Mouse (Mus musculus) retina, postnatal 1 day (tissue): ENCODE data around the gene Prrx1.

ENCODE experiments used
- DNase-seq: peaks from one replicate; pipeline ENCODE4 v3.0.0-alpha.2; 2012

Gene Prrx1

DNA sequence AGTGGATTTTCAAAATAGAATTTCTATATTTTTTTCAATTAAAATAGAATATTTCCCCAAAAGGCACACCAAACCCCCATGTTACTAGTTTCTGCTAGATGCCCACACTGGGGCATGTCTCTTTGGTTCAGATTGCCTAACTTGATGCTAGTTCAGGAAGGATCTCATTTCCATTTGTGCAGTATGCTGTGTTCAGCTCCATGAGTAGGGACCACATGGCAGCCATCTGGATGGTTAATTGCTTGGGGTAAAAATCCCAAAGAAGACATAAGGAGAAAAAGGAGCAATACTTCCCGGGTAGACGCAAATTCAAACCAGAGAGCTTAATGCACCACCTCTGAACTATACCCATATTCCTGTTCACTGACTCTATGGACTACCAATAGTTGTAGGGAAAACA is 57.6 kb downstream of the Prrx1 start:
- DNase-seq, result no peak

GRCm38 (mm10) chr1:163252796-163253195 is 60.7 kb downstream of the Prrx1 start:
- DNase-seq, result no peak

- DNase-seq, result no peak
Observed at GRCm38 (mm10) chr1:163252331-163252730, 61.2 kb downstream of the Prrx1 start.

DNA sequence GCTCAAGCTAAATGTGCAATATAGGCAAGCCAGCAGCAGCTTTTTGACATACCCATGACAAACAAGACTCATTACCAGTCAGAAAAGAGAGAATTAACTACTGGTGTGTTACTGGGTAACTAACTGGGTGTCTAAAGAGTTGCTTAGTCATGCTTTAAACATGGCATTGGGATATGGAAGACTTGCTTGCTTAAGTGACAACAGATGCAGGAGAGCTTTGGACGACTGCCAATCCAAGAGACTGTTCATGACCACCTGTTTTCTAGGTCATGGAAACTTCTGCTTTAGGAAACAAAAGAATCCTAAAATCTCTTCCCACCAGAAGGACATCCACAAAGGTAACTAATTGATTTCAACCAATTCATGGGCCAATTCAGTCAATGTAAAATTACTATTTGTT is 61.7 kb downstream of the Prrx1 start:
- DNase-seq, result peak; percentile 9

DNA sequence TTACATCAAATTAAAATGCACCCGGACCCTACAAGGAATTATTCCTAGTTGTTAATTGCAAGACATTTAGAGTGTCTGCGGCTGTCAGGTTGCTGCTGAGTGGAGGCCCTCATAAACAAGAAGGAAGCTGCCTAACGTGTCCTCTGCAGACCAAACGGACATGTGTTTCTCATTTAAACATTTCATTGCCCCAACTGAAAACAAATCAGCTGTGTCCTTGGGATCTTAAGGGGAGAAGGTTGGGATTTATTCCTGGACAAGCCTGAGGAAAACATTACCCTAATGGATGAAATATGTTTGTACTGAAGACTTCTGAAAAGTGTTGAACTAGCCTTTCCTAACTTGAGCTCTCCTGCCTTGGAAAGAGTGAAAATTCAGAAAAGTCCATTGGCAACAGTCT is 74.6 kb downstream of the Prrx1 start:
- no peak for DNase-seq

DNA sequence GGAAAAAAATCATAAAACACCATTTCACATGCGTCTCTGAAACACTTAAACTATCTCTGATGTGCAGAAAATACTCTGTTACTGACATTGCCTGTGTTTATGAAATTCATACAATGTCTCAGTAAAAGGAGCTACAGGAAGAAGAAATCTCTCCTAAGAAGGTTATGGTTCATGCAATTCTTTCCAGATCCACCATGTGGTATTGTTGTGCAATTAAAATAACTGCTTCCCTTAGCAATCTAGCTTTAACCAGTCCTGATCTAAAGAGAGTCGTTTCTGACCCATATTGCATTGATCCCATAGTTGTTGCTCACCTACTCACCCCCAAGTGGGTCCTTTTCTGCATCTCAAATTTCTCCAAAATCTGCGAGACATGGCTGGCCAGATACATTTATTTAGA is 82.3 kb downstream of the Prrx1 start:
- no peak for DNase-seq

- no peak for DNase-seq
Observed at GRCm38 (mm10) chr1:163226271-163226670, 87.2 kb downstream of the Prrx1 start.

DNA sequence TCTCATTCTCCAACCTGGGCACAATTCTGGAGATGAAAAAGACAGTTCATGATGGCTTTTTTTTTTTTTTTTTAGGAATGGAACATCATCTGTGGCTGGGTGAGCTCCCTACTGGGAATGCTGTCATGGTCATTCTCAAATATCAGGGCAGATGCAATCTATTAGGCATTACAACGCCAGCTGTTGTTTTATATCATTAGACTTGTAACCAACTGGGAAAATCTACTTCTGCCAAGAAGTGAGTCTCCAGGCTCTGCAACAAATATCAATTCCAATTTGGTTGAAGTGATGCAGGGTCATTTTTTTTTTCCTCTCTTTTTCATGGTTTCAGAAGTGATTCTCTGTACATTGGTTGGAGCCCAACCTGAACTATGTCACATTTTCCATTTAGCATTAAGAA is 91.7 kb downstream of the Prrx1 start:
- DNase-seq, result no peak

DNA sequence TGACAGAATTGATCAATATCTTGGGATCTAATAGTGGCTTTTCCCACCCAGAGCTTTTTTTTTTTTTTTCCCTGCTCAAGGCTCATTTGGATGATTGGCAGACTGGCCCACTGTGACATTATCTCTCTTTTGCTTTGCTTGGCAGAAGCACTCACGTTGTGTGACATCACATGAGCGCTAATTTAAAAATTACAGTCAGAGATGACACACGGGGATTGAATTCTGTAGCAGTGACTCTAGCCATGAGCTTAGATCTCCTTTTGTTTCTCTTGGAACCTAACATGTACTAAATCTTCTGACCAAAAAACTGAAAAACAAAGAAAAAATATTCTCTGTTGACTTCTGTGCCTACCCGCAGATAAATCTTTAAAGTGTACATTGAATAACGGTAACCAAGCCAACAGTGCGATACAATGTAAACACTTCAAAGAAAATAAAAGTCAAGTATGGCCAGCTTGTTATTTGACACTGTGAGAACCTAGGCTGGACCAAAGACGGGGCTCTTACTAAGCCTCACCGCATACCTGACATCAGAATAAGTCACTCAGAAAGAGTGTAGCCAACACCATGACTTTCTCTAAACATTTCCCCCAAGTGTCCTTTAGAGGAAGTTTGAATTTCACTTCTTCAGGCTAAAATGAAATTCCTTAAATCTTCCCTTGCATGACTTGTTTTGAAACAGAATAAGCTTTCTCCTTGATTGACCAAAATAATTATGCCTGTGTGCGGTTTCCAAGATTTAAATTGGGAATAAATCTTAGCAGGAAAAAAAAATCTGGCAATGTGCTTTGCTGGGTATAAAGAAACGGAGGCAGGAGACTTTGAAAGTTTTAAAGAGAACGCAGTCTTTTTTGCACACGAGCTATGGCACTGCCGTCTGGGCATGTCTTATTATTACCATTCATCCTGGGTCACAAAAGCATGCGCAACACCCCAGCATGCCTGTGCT is 104.3 kb downstream of the Prrx1 start:
- DNase-seq, result no peak

DNA sequence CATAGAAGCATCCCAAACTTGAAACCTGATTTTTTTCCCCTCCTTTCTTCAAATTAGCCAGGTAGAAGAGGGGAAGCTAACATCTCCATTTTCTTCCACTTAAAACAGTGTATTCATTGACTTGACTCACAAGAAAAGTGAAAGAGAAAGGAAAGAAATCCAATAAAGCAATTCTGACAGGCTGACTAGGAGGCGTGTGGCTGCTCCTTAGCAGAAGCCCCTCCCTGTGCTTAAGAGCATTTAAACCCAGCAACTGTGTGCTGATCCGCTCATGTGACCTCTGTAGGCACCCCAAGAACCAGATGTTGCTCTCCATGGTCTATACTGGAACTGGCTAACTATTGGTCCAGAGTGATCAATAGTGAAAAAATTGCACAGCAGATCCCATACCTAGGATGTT is 114.7 kb downstream of the Prrx1 start:
- no peak for DNase-seq

DNA sequence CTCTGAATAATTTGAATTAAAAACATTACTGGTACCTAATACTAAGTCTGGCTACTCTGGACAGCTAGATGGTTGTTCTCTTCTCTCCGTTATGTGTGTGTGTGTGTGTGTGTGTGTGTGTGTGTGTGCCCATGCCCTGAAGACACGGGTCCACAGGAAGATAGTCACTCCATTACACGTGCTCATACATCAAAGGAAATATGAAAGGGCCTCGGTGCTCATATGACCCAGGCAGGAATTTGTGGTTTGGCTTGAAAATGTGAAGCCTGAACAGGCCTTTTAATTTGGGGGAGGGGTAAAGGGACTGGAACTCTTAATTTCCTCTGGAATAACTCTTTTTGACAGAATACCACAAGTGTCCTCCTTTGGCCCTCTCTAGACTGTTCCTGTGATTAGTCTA is 115.5 kb downstream of the Prrx1 start:
- no peak for DNase-seq
